Mouse (Mus musculus) adipose tissue, adult 10 weeks (tissue): ENCODE data around the gene Gm21858. TPM values are rescaled to one million over a fixed set of nuclear protein-coding genes. Genes with fewer than 3 reads are reported as not detected.

Source experiments
- polyA plus RNA-seq: library from polyadenylated mRNA; stranded (reverse); fragments of 350-450 nt; fragmentation: Illumina TruSeq; extraction: RNeasy Lipid Tissue Mini Kit (QIAGEN cat#74804); gene quantifications from one replicate; pipeline ENCODE4 v1.2.3, GENCODE M21; 2014; ENCODE audit warnings: low read depth, low replicate concordance

Gene Gm21858
- not detected for polyA plus RNA-seq

DNA sequence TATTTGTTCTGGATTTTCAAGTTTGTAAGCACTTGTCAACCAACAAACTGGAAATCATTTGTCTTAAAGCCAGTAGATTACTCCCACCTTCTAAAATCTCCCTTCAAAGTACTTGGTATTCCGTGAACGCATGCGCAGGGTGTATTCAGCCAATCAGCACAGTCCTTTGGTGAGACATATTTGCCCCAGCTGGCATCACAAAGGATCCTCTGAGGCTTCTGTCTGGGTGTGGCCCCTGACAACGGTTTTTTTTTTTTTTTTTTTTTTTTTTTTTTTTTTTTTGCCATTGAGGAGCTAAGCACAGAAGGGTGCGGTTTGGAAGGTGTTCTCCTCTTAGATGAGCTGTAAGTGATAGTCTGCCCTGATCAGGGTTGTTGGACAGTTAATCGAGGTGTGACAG, at the start of gene Gm21858:
TSS of gene Gm21858 (plus strand) at position 301 of the 400 bp plus-strand sequence.

